Mouse (Mus musculus) stomach, embryonic 16.5 days (tissue): ENCODE measurements around the gene Lin54. TPM values are rescaled to one million over a fixed set of nuclear protein-coding genes. Genes with fewer than 3 reads are reported as not detected.

ENCODE experiments used
- ATAC-seq: fragments of 200-750 bp; cut with Nextera tagmentation; 2 replicates; pipeline ENCODE4 v1.8.0; 2017; ENCODE audit warnings: moderate number of reproducible peaks, moderate TSS enrichment; ENCODE audit not compliant: insufficient read depth, low FRiP score
- H3K27ac ChIP-seq: fragments of 300-500 bp; sonication (generic); 2 replicates; pipeline ENCODE4 v1.5.1; 2014; ENCODE audit warnings: low read length
- H3K27me3 ChIP-seq: fragments of 300-500 bp; sonication (generic); 2 replicates; pipeline ENCODE4 v1.6.1; 2014; ENCODE audit warnings: low read length, control low read depth, mixed read lengths; ENCODE audit not compliant: control insufficient read depth, insufficient read depth
- H3K36me3 ChIP-seq: fragments of 300-500 bp; sonication (generic); 2 replicates; pipeline ENCODE4 v1.6.1; 2014; ENCODE audit warnings: low read length; ENCODE audit not compliant: control insufficient read depth, insufficient read depth
- H3K4me1 ChIP-seq: fragments of 300-500 bp; sonication (generic); 2 replicates; pipeline ENCODE4 v1.6.1; 2014; ENCODE audit warnings: low read length, control low read depth, mixed read lengths; ENCODE audit not compliant: control insufficient read depth, insufficient read depth
- H3K4me2 ChIP-seq: fragments of 300-500 bp; sonication (generic); 2 replicates; pipeline ENCODE4 v1.6.1; 2014; ENCODE audit warnings: low read depth, low read length, mixed read lengths
- H3K4me3 ChIP-seq: fragments of 300-500 bp; sonication (generic); replicated peaks from 2 replicates; pipeline ENCODE4 v1.5.1; 2014; ENCODE audit warnings: mild to moderate bottlenecking, low read length
- H3K9ac ChIP-seq: fragments of 300-500 bp; sonication (generic); 2 replicates; pipeline ENCODE4 v1.6.1; 2014; ENCODE audit warnings: low read length
- H3K9me3 ChIP-seq: fragments of 300-500 bp; sonication (generic); replicated peaks from 2 replicates; pipeline ENCODE4 v1.6.1; 2016; ENCODE audit warnings: low read length, control low read depth; ENCODE audit not compliant: control insufficient read depth
- WGBS: fragments of 180-500 bp; shearing (Covaris S2); extraction: QIAGEN DNeasy Blood & Tissue Kit; methylation state at CpG from one replicate; pipeline ENCODE4 v1.1.7; 2014; 5-methylcytosine and 5-hydroxymethylcytosine counted together
- polyA plus RNA-seq: library from polyadenylated mRNA; unstranded; fragments of >200 nt; fragmentation: Nextera tagmentation; extraction: Ambion mirVana; gene quantifications from 2 replicates; pipeline ENCODE4 v1.2.1, GENCODE M21; 2015

Gene Lin54
- polyA plus RNA-seq, 1 experiment from 2014 or later = 12.7 TPM

DNA sequence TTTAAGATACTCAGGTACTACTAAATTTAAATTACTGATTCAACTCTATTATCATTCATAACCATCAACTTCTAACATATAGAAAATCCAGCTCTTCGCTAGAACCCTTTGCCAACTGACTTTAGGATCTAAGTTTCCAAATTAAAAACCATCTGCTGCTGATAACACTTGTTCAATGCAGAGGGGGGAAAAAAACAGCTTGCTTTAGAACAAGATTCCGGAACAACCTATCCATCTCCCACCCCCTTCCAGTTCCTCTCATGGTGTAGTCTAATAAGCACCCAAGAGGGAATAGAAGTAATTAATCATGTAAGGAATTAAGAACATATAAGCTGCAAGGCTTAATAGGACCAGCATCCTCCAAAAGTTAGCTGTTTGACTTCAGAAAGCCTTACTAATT, 1.2 kb downstream of the Lin54 start:
- no peak for ATAC-seq
- 19% methylated on average over 2 of the region's 2 CpGs for WGBS
- peaks cover 17% of the 10 kb centered on the region for H3K4me1 ChIP-seq
- H3K9me3 ChIP-seq = no peaks in the 10 kb centered on the region
- peak overlapping the region; percentile 88 for H3K4me3 ChIP-seq
- no peaks in the 10 kb centered on the region for H3K36me3 ChIP-seq
- H3K9ac ChIP-seq = peak overlapping the region; percentile 78; the same call in 1 of the 2 replicates
- H3K27ac ChIP-seq = no peak overlapping the region
- H3K4me2 ChIP-seq = peak overlapping the region; percentile 94
- H3K27me3 ChIP-seq = no peaks in the 10 kb centered on the region

DNA sequence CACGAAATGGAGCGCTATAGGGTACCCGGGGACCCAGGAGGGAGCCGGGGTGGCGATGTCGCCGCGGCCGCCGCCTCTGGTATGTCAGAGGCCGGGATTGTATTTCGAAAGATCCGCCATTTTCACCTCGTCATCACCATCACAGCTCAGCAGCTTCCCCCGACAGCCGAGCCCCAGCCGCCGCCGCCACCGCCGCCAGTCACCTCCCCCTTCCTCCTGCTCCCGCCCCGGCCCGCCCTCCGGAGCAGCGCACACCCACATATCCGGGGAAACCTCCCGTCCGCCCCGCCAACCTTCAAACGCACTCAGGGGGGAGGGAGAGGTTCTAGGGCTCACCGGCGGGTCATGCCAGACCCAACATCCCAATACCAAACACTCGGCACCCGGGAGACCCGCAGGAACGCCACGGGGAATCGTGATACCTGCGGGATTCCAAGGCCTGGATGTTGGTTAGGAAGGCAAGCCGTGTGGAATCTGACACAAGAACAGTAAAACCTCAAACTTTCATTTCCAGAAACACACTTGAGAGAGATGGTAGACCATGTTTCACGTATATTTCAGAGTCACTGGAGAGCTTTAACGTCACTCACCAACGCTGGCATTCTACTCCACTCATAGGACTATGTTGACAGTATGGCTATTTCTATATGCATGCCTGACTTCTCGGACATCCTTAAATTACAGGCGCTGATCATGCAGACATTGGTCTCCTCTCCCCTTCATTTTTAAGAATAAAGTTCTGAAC, 1.8 kb downstream of the Lin54 start:
- whole genome bisulfite sequencing = under 1% methylated on average over 46 of the region's 46 CpGs
- Histone ChIP-seq H3K4me1 (peaks cover 17% of the 10 kb centered on the region), H3K9ac (peak overlapping the region; percentile 87), H3K9me3 (no peaks in the 10 kb centered on the region), H3K27me3 (no peaks in the 10 kb centered on the region), H3K4me2 (peak overlapping the region; percentile 94), H3K36me3 (no peaks in the 10 kb centered on the region), H3K27ac (peak overlapping the region; percentile 83), H3K4me3 (peak overlapping the region; percentile 88)
- ATAC-seq = peak; percentile 86

DNA sequence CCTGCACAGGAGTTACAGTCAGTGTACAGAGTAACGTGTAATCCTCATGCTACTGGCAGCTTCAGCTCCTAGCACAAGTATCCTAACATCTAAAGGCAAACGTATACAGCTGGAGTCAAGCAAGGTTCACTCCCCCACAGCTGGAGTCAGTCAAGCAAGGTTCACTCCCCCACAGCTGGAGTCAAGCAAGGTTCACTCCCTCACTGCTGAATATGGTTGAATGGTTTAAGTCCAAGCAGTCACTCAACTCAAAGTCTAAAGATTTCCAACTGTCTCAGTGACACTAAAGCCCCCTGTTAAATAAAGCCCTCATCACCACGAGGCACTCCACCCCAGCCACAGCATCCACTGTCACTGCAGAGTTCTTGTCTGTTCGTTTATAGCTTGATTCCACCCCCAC, 8.7 kb downstream of the Lin54 start:
- Histone ChIP-seq H3K4me1 (peaks cover 15% of the 10 kb centered on the region), H3K9me3 (no peaks in the 10 kb centered on the region), H3K36me3 (no peaks in the 10 kb centered on the region), H3K9ac (no peak overlapping the region), H3K27ac (no peak overlapping the region), H3K27me3 (no peaks in the 10 kb centered on the region), H3K4me3 (no peak overlapping the region), H3K4me2 (no peak overlapping the region)
- ATAC-seq = no peak
- 32% methylated on average over 4 of the region's 4 CpGs for WGBS

DNA sequence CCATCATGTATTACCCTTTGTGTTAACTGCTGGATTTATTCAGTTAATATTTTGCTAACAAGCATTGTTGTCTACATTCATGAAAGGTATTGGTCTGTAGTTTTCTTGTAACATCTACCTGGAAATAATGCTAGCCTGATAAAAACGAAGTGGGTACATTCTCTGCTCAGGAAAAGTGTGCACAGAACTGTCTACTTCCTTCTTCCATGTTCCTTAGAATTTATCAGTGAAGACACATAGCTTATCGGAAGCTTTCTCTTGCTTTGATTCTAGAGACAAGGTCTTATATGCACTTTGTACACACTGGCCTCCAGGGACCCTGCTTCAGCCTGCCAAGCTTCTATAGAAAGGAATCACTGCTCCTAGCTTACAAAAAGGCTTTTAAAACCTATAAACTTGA, 11.1 kb downstream of the Lin54 start:
- no peak for ATAC-seq
- H3K4me2 ChIP-seq = no peak overlapping the region
- no peak overlapping the region for H3K9ac ChIP-seq
- H3K27me3 ChIP-seq = no peaks in the 10 kb centered on the region
- H3K4me3 ChIP-seq = no peak overlapping the region
- no peaks in the 10 kb centered on the region for H3K9me3 ChIP-seq
- WGBS = 70% methylated on average over 2 of the region's 2 CpGs
- no peaks in the 10 kb centered on the region for H3K36me3 ChIP-seq
- H3K4me1 ChIP-seq = peaks cover 12% of the 10 kb centered on the region
- H3K27ac ChIP-seq = no peak overlapping the region

- no peaks in the 10 kb centered on the region for H3K9me3 ChIP-seq
- 92% methylated on average over 3 of the region's 3 CpGs for WGBS
These were observed 12.2 kb downstream of the Lin54 start for GRCm38 (mm10) chr5:100488231-100488630.

GRCm38 (mm10) chr5:100487120-100487519, 13.3 kb downstream of the Lin54 start:
- Histone ChIP-seq H3K4me3 (no peak overlapping the region), H3K27ac (no peak overlapping the region), H3K4me2 (no peak overlapping the region), H3K27me3 (no peaks in the 10 kb centered on the region), H3K4me1 (peaks cover 12% of the 10 kb centered on the region), H3K36me3 (no peaks in the 10 kb centered on the region), H3K9me3 (no peaks in the 10 kb centered on the region), H3K9ac (no peak overlapping the region)
- 72% methylated on average over 2 of the region's 2 CpGs for WGBS
- no peak for ATAC-seq

More at GRCm38 (mm10) chr5:100488231-100488630, 12.2 kb downstream of the Lin54 start:
- H3K9ac ChIP-seq = no peak overlapping the region
- no peak for ATAC-seq
- H3K4me3 ChIP-seq = no peak overlapping the region
- H3K27me3 ChIP-seq = no peaks in the 10 kb centered on the region
- H3K27ac ChIP-seq = no peak overlapping the region
- H3K4me2 ChIP-seq = no peak overlapping the region
- no peaks in the 10 kb centered on the region for H3K36me3 ChIP-seq
- peaks cover 12% of the 10 kb centered on the region for H3K4me1 ChIP-seq

DNA sequence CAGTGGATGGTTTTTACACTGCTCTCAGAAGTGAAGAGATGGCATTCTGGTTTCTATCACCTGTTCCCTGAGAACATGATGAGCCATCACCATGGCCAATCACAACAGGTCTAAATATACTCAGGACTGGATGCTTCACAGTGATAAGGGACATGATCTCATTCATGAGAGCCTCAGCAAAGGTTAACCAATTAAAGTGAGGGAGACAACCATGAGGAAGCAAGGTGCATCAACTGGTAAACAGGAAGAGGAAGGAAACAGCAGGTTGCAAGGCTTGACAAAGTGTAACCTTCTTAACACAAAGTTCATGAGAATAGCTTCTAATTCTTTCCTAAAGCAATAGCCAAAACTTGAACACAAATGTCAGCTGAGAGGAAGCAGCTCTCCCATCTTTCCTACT, 16.9 kb downstream of the Lin54 start:
- no peak overlapping the region for H3K4me3 ChIP-seq
- ATAC-seq = no peak
- H3K27me3 ChIP-seq = no peaks in the 10 kb centered on the region
- no peaks in the 10 kb centered on the region for H3K9me3 ChIP-seq
- H3K9ac ChIP-seq = no peak overlapping the region
- no peak overlapping the region for H3K27ac ChIP-seq
- no peaks in the 10 kb centered on the region for H3K4me1 ChIP-seq
- H3K4me2 ChIP-seq = no peak overlapping the region
- no peaks in the 10 kb centered on the region for H3K36me3 ChIP-seq

GRCm38 (mm10) chr5:100477604-100478003, 22.8 kb downstream of the Lin54 start:
- WGBS = 79% methylated on average over 9 of the region's 9 CpGs
- Histone ChIP-seq H3K4me1 (no peaks in the 10 kb centered on the region), H3K4me3 (no peak overlapping the region), H3K9me3 (no peaks in the 10 kb centered on the region), H3K36me3 (0 out of 2 replicates have a peak, but pooled peaks cover 5% of the 10 kb centered on the region), H3K4me2 (no peak overlapping the region), H3K27ac (no peak overlapping the region), H3K27me3 (no peaks in the 10 kb centered on the region), H3K9ac (no peak overlapping the region)
- no peak for ATAC-seq

DNA sequence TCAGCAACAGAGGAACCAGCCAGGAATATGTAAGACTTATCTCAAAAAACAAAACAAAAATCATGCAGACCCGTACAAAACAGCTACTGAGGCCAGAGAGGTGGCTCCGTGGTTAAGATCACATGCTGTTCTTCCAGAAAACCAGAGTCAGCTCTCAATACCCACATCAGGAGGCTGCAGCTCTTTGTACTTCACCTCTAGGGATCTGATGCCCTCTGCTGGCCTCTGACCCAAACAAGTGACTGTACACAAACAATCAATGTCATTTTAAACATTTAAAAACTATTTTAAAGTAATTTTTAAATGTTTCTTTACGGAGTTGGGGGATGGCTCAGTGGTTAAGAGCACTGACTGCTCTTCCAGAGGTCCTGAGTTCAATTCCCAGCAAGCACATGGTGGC, 24.1 kb downstream of the Lin54 start:
- no peaks in the 10 kb centered on the region for H3K4me1 ChIP-seq
- WGBS = 74% methylated on average over 3 of the region's 3 CpGs
- ATAC-seq = no peak
- no peaks in the 10 kb centered on the region for H3K9me3 ChIP-seq
- H3K4me3 ChIP-seq = no peak overlapping the region
- 0 out of 2 replicates have a peak, but pooled peaks cover 5% of the 10 kb centered on the region for H3K36me3 ChIP-seq
- H3K9ac ChIP-seq = no peak overlapping the region
- no peak overlapping the region for H3K27ac ChIP-seq
- no peaks in the 10 kb centered on the region for H3K27me3 ChIP-seq
- H3K4me2 ChIP-seq = no peak overlapping the region
